Mouse (Mus musculus): Measurements from ENCODE around the gene Slc41a2. TPM values are rescaled to one million over a fixed set of nuclear protein-coding genes. Genes with fewer than 3 reads are reported as not detected.

Slc41a2 gene
- polyA plus RNA-seq, 1 experiment from 2014 or later, result 0.72 TPM

GRCm38 (mm10) chr10:83191982-83192381, 145.7 kb downstream of the Slc41a2 start:
- H3K27ac ChIP-seq (replicated peaks in 1 of 2; ENCODE audit: control insufficient read depth in 1 of 2, insufficient read depth in 1 of 2, low read depth in 2 of 2, low read length in 2 of 2), result no peak overlapping the region
- no peak overlapping the region for H3K9ac ChIP-seq (ENCODE audit: low read length)
- H3K9me3 ChIP-seq (ENCODE audit: control insufficient read depth, low read length), result no peaks in the 10 kb centered on the region
- peaks cover 11% of the 10 kb centered on the region for H3K36me3 ChIP-seq (ENCODE audit: control insufficient read depth, insufficient read depth, low read length)
- H3K4me2 ChIP-seq (ENCODE audit: low read length), result no peak overlapping the region
- ATAC-seq (ENCODE audit: insufficient number of reproducible peaks, insufficient read depth, low FRiP score, low read depth), result no peak
- H3K27me3 ChIP-seq (ENCODE audit: control insufficient read depth, insufficient read depth, low read length), result no peaks in the 10 kb centered on the region
- 50% methylated on average over 6 of the region's 6 CpGs for WGBS
- H3K4me3 ChIP-seq (ENCODE audit: control insufficient read depth in 1 of 2, insufficient read depth in 1 of 2, low read depth in 1 of 2, low read length in 2 of 2), result no peak overlapping the region
- peaks cover 2 to 14% of the 10 kb centered on the region in 2 experiments for H3K4me1 ChIP-seq (ENCODE audit: control insufficient read depth in 2 of 2, insufficient read depth in 2 of 2, low read length in 2 of 2)

- Histone ChIP-seq H3K27ac (replicated peaks in 1 of 2; ENCODE audit: control insufficient read depth in 1 of 2, insufficient read depth in 1 of 2, low read depth in 2 of 2, low read length in 2 of 2) (no peak overlapping the region), H3K4me3 (ENCODE audit: control insufficient read depth in 1 of 2, insufficient read depth in 1 of 2, low read depth in 1 of 2, low read length in 2 of 2) (no peak overlapping the region), H3K9me3 (ENCODE audit: control insufficient read depth, low read length) (no peaks in the 10 kb centered on the region), H3K36me3 (ENCODE audit: control insufficient read depth, insufficient read depth, low read length) (peaks cover 11% of the 10 kb centered on the region), H3K4me1 (ENCODE audit: control insufficient read depth in 2 of 2, insufficient read depth in 2 of 2, low read length in 2 of 2) (peaks cover 4 to 18% of the 10 kb centered on the region in 2 experiments), H3K27me3 (ENCODE audit: control insufficient read depth, insufficient read depth, low read length) (no peaks in the 10 kb centered on the region), H3K4me2 (ENCODE audit: low read length) (no peak overlapping the region), H3K9ac (ENCODE audit: low read length) (no peak overlapping the region)
- WGBS, result 96% methylated on average over 17 of the region's 17 CpGs
- ATAC-seq (ENCODE audit: insufficient number of reproducible peaks, insufficient read depth, low FRiP score, low read depth), result no peak
Measured at GRCm38 (mm10) chr10:83191476-83191875, 146.2 kb downstream of the Slc41a2 start.

- Histone ChIP-seq H3K27me3 (ENCODE audit: control insufficient read depth, insufficient read depth, low read length) (no peaks in the 10 kb centered on the region), H3K27ac (replicated peaks in 1 of 2; ENCODE audit: control insufficient read depth in 1 of 2, insufficient read depth in 1 of 2, low read depth in 2 of 2, low read length in 2 of 2) (no peak overlapping the region), H3K4me1 (ENCODE audit: control insufficient read depth in 2 of 2, insufficient read depth in 2 of 2, low read length in 2 of 2) (peaks cover 11 to 27% of the 10 kb centered on the region in 2 experiments), H3K36me3 (ENCODE audit: control insufficient read depth, insufficient read depth, low read length) (peaks cover 11% of the 10 kb centered on the region), H3K4me2 (ENCODE audit: low read length) (no peak overlapping the region), H3K9ac (ENCODE audit: low read length) (no peak overlapping the region), H3K9me3 (ENCODE audit: control insufficient read depth, low read length) (no peaks in the 10 kb centered on the region), H3K4me3 (ENCODE audit: control insufficient read depth in 1 of 2, insufficient read depth in 1 of 2, low read depth in 1 of 2, low read length in 2 of 2) (no peak overlapping the region)
- WGBS, result 93% methylated on average over 5 of the region's 5 CpGs
- ATAC-seq (ENCODE audit: insufficient number of reproducible peaks, insufficient read depth, low FRiP score, low read depth), result no peak
Measured at GRCm38 (mm10) chr10:83189071-83189470, 148.6 kb downstream of the Slc41a2 start.

DNA sequence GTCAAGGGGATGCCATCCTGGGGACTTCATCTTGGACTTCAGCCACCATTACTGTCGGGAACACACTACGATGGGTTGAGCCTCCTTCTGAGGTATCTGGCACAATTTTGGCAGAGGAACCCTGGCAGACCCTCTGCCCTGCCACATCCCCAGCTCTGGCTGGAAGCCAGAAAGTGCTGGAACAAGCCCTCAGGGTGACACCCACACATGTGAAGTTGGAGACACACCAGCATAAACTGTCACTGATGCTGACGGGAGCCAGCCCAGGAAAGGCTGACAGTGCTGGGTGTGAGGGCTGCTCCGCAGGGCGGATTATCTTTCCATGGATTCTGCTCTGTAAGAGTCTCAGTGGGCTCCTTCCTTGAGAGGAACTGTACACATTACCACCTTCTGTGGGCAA, 150.7 kb downstream of the Slc41a2 start:
- WGBS, result 30% methylated on average over 5 of the region's 5 CpGs

GRCm38 (mm10) chr10:83186167-83186566, 151.5 kb downstream of the Slc41a2 start:
- ATAC-seq (ENCODE audit: insufficient number of reproducible peaks, insufficient read depth, low FRiP score, low read depth), result no peak

More for the DNA sequence above, 150.7 kb downstream of the Slc41a2 start:
- Histone ChIP-seq H3K4me1 (ENCODE audit: control insufficient read depth in 2 of 2, insufficient read depth in 2 of 2, low read length in 2 of 2) (peaks cover 19 to 35% of the 10 kb centered on the region in 2 experiments), H3K9me3 (ENCODE audit: control insufficient read depth, low read length) (no peaks in the 10 kb centered on the region), H3K36me3 (ENCODE audit: control insufficient read depth, insufficient read depth, low read length) (peaks cover 11% of the 10 kb centered on the region), H3K4me2 (ENCODE audit: low read length) (no peak overlapping the region), H3K27ac (replicated peaks in 1 of 2; ENCODE audit: control insufficient read depth in 1 of 2, insufficient read depth in 1 of 2, low read depth in 2 of 2, low read length in 2 of 2) (no peak overlapping the region), H3K4me3 (ENCODE audit: control insufficient read depth in 1 of 2, insufficient read depth in 1 of 2, low read depth in 1 of 2, low read length in 2 of 2) (no peak overlapping the region), H3K27me3 (ENCODE audit: control insufficient read depth, insufficient read depth, low read length) (no peaks in the 10 kb centered on the region), H3K9ac (ENCODE audit: low read length) (no peak overlapping the region)
- ATAC-seq (ENCODE audit: insufficient number of reproducible peaks, insufficient read depth, low FRiP score, low read depth), result no peak

DNA sequence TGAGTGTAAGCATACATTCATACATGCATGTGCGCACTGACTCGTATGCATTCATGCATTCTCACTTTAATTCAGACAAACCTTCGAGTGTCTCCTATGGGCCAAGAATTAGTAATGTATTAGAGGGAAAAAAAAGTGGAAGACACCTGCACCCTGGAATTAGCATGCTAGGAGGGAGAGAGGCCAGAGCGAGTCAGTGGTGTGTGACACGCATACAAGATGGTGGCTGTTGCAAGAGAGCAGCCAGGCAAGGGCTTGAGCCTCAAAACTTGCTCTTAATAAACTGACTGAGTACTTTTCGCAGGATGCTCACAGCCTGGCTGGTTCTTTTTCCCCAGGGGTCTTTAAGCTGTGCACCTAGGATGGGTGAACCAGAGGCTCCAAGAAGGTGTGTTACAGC, 152.6 kb downstream of the Slc41a2 start:
- Histone ChIP-seq H3K4me2 (ENCODE audit: low read length) (no peak overlapping the region), H3K4me1 (ENCODE audit: control insufficient read depth in 2 of 2, insufficient read depth in 2 of 2, low read length in 2 of 2) (peaks cover 19 to 32% of the 10 kb centered on the region in 2 experiments)
- WGBS, result 95% methylated on average over 6 of the region's 6 CpGs

More at GRCm38 (mm10) chr10:83186167-83186566, 151.5 kb downstream of the Slc41a2 start:
- no peak overlapping the region for H3K27ac ChIP-seq (replicated peaks in 1 of 2; ENCODE audit: control insufficient read depth in 1 of 2, insufficient read depth in 1 of 2, low read depth in 2 of 2, low read length in 2 of 2)
- whole genome bisulfite sequencing, result 81% methylated on average over 8 of the region's 8 CpGs
- no peak overlapping the region for H3K4me2 ChIP-seq (ENCODE audit: low read length)
- peaks cover 19 to 32% of the 10 kb centered on the region in 2 experiments for H3K4me1 ChIP-seq (ENCODE audit: control insufficient read depth in 2 of 2, insufficient read depth in 2 of 2, low read length in 2 of 2)
- no peak overlapping the region for H3K9ac ChIP-seq (ENCODE audit: low read length)
- H3K4me3 ChIP-seq (ENCODE audit: control insufficient read depth in 1 of 2, insufficient read depth in 1 of 2, low read depth in 1 of 2, low read length in 2 of 2), result no peak overlapping the region
- H3K27me3 ChIP-seq (ENCODE audit: control insufficient read depth, insufficient read depth, low read length), result no peaks in the 10 kb centered on the region
- H3K9me3 ChIP-seq (ENCODE audit: control insufficient read depth, low read length), result no peaks in the 10 kb centered on the region
- peaks cover 4% of the 10 kb centered on the region for H3K36me3 ChIP-seq (ENCODE audit: control insufficient read depth, insufficient read depth, low read length)

GRCm38 (mm10) chr10:83184480-83185069, 153.1 kb downstream of the Slc41a2 start:
- 0 out of 2 replicates have a peak overlapping the region, but pooled peaks have one; percentile 4 for H3K4me2 ChIP-seq (ENCODE audit: low read length)
- no peaks in the 10 kb centered on the region for H3K36me3 ChIP-seq (ENCODE audit: control insufficient read depth, insufficient read depth, low read length)
- H3K9me3 ChIP-seq (ENCODE audit: control insufficient read depth, low read length), result no peaks in the 10 kb centered on the region
- no peak for ATAC-seq (ENCODE audit: insufficient number of reproducible peaks, insufficient read depth, low FRiP score, low read depth)
- H3K4me3 ChIP-seq (ENCODE audit: control insufficient read depth in 1 of 2, insufficient read depth in 1 of 2, low read depth in 1 of 2, low read length in 2 of 2), result no peak overlapping the region
- no peaks in the 10 kb centered on the region for H3K27me3 ChIP-seq (ENCODE audit: control insufficient read depth, insufficient read depth, low read length)
- no peak overlapping the region for H3K9ac ChIP-seq (ENCODE audit: low read length)
- H3K27ac ChIP-seq (replicated peaks in 1 of 2; ENCODE audit: control insufficient read depth in 1 of 2, insufficient read depth in 1 of 2, low read depth in 2 of 2, low read length in 2 of 2), result peak overlapping the region; percentile 4 to 22; a peak in 1 of 4 replicates
- H3K4me1 ChIP-seq (ENCODE audit: control insufficient read depth in 2 of 2, insufficient read depth in 2 of 2, low read length in 2 of 2), result peaks cover 19 to 32% of the 10 kb centered on the region in 2 experiments
- WGBS, result 54% methylated on average over 7 of the region's 7 CpGs

More for the DNA sequence above, 152.6 kb downstream of the Slc41a2 start:
- no peak for ATAC-seq (ENCODE audit: insufficient number of reproducible peaks, insufficient read depth, low FRiP score, low read depth)
- no peak overlapping the region for H3K27ac ChIP-seq (replicated peaks in 1 of 2; ENCODE audit: control insufficient read depth in 1 of 2, insufficient read depth in 1 of 2, low read depth in 2 of 2, low read length in 2 of 2)
- H3K36me3 ChIP-seq (ENCODE audit: control insufficient read depth, insufficient read depth, low read length), result no peaks in the 10 kb centered on the region
- H3K9ac ChIP-seq (ENCODE audit: low read length), result no peak overlapping the region
- no peaks in the 10 kb centered on the region for H3K27me3 ChIP-seq (ENCODE audit: control insufficient read depth, insufficient read depth, low read length)
- no peaks in the 10 kb centered on the region for H3K9me3 ChIP-seq (ENCODE audit: control insufficient read depth, low read length)
- no peak overlapping the region for H3K4me3 ChIP-seq (ENCODE audit: control insufficient read depth in 1 of 2, insufficient read depth in 1 of 2, low read depth in 1 of 2, low read length in 2 of 2)

Measured in heart, embryonic 14.5 days (tissue).